Mouse (Mus musculus) CH12.LX (cell line): ENCODE data around the gene Pbp2. TPM values are rescaled to one million over a fixed set of nuclear protein-coding genes. Genes with fewer than 3 reads are reported as not detected.

ENCODE experiments used
- DNase-seq: peaks from one replicate; pipeline ENCODE4 v3.0.0-alpha.2; 2013; ENCODE audit errors: extremely low read depth
- H3K27ac ChIP-seq: 2 replicates; pipeline ENCODE4 v1.5.1; 2012; ENCODE audit warnings: low read depth, mild to moderate bottlenecking, control low read depth, moderate library complexity; ENCODE audit not compliant: insufficient read depth
- H3K27me3 ChIP-seq: replicated peaks from 2 replicates; pipeline ENCODE3; 2012; ENCODE audit warnings: inconsistent platforms
- H3K36me3 ChIP-seq, 2 experiments: replicated peaks in 1 of 2; 2 replicates each; pipeline versions ENCODE3 to v1.6.1; 2012; ENCODE audit warnings: inconsistent platforms in 1 of 2, low read length in 1 of 2, mild to moderate bottlenecking in 1 of 2, mixed read lengths in 1 of 2, moderate library complexity in 1 of 2; ENCODE audit not compliant: control insufficient read depth in 1 of 2, insufficient read depth in 1 of 2
- H3K4me1 ChIP-seq, 2 experiments: 2 replicates each; pipeline ENCODE4 v1.6.1; 2012; ENCODE audit warnings: inconsistent platforms in 1 of 2, moderate library complexity in 1 of 2; ENCODE audit not compliant: insufficient read depth in 2 of 2, control insufficient read depth in 1 of 2
- H3K4me2 ChIP-seq: 2 replicates; pipeline ENCODE4 v1.6.1; 2012; ENCODE audit warnings: low read depth, mild to moderate bottlenecking, control low read depth; ENCODE audit not compliant: poor library complexity, insufficient read depth, severe bottlenecking
- H3K4me3 ChIP-seq, 3 experiments: fragments of 150-350 bp in 1 of 3; sonication (generic) in 1 of 3; replicated peaks in 1 of 3; 2 replicates each; pipeline versions ENCODE3 to v1.5.1; 2011 to 2012; ENCODE audit warnings: low read depth in 2 of 3, low read length in 2 of 3, mild to moderate bottlenecking in 2 of 3, moderate library complexity in 2 of 3, control low read depth in 1 of 3, improper control_type of control experiment in 1 of 3, inconsistent platforms in 1 of 3, mixed read lengths in 1 of 3; ENCODE audit not compliant: poor library complexity in 1 of 3
- H3K79me2 ChIP-seq: replicated peaks from 2 replicates; pipeline ENCODE4 v1.6.1; 2012; ENCODE audit warnings: mild to moderate bottlenecking, moderate library complexity; ENCODE audit not compliant: control insufficient read depth, poor library complexity, insufficient read depth, severe bottlenecking; ENCODE audit errors: extremely low read depth
- H3K9ac ChIP-seq: 2 replicates; pipeline ENCODE4 v1.6.1; 2012; ENCODE audit warnings: low read depth, mild to moderate bottlenecking, control low read depth, moderate library complexity; ENCODE audit not compliant: insufficient read depth
- H3K9me3 ChIP-seq: replicated peaks from 2 replicates; pipeline ENCODE3; 2012; ENCODE audit warnings: low read length, inconsistent platforms, mixed read lengths
- EP300 ChIP-seq: IDR thresholded peaks from 2 replicates; pipeline ENCODE4 v1.6.1; 2011; ENCODE audit warnings: low read length, improper control_type of control experiment
- ETS1 ChIP-seq: conservative IDR thresholded peaks from 2 replicates; pipeline ENCODE4 v1.6.1; 2012; ENCODE audit warnings: low read depth, mild to moderate bottlenecking, inconsistent platforms, low read length, improper control_type of control experiment, moderate library complexity
- GABPA ChIP-seq: IDR thresholded peaks from 2 replicates; pipeline ENCODE4 v1.6.1; 2012; ENCODE audit warnings: low read depth, low read length, improper control_type of control experiment, inconsistent platforms; ENCODE audit not compliant: insufficient replicate concordance
- IRF4 ChIP-seq: IDR thresholded peaks from 2 replicates; pipeline ENCODE4 v1.6.1; 2014; ENCODE audit warnings: low read depth, mild to moderate bottlenecking, inconsistent platforms, low read length, improper control_type of control experiment
- KAT2A ChIP-seq: IDR thresholded peaks from 2 replicates; pipeline ENCODE4 v1.6.1; 2012; ENCODE audit warnings: low read length, improper control_type of control experiment, inconsistent platforms; ENCODE audit not compliant: insufficient replicate concordance
- MAZ ChIP-seq: IDR thresholded peaks from 2 replicates; pipeline ENCODE4 v1.6.1; 2012; ENCODE audit warnings: low read depth, mild to moderate bottlenecking, inconsistent platforms, low read length, improper control_type of control experiment, moderate library complexity
- MEF2A ChIP-seq: IDR thresholded peaks from 2 replicates; pipeline ENCODE4 v1.6.1; 2014; ENCODE audit warnings: low read depth, mild to moderate bottlenecking, inconsistent platforms, low read length, improper control_type of control experiment, borderline replicate concordance
- PAX5 ChIP-seq: IDR thresholded peaks from 2 replicates; pipeline ENCODE4 v1.6.1; 2012; ENCODE audit warnings: low read length, inconsistent platforms, mixed read lengths
- POLR2A ChIP-seq: IDR thresholded peaks from 2 replicates; pipeline ENCODE4 v1.6.1; 2011; ENCODE audit warnings: low read depth, mild to moderate bottlenecking, improper control_type of control experiment, low read length
- TCF12 ChIP-seq: IDR thresholded peaks from 2 replicates; pipeline ENCODE4 v1.6.1; 2014; ENCODE audit warnings: low read depth, mild to moderate bottlenecking, inconsistent platforms, low read length, improper control_type of control experiment
- USF2 ChIP-seq: conservative IDR thresholded peaks from 2 replicates; pipeline ENCODE4 v1.6.1; 2011; ENCODE audit warnings: low read depth, low read length, improper control_type of control experiment
- dilution Hi-C: fragments of 300-500 bp; cut with MboI; formaldehyde crosslinking; loops from 2 replicates; pipeline ENCODE4 v1.14.3; 2020; ENCODE audit warnings: low sequenced_read_pairs; ENCODE audit not compliant: extremely low pct_unique_long_range_greater_than_20kb, extremely low pct_ligation_motif_present
- in situ Hi-C: fragments of 300-500 bp; cut with MboI; formaldehyde crosslinking; loops from 3 replicates; pipeline ENCODE4 v1.14.3; 2019; ENCODE audit warnings: low sequenced_read_pairs, low pct_ligation_motif_present, low pct_unique_long_range_greater_than_20kb, mixed read lengths
- polyA plus RNA-seq: library from polyadenylated mRNA; unstranded; fragments of >175 nt; gene quantifications from 2 replicates; pipeline ENCODE4 v1.2.1, GENCODE M21; 2012; ENCODE audit warnings: low read depth; ENCODE audit not compliant: insufficient read length
- total RNA-seq, 2 experiments: library from RNA; depleted of rRNA; stranded (reverse); fragments of 300-350 nt in 1 of 2; fragments of >200 nt in 1 of 2; gene quantifications; 2 replicates each; pipeline ENCODE4 v1.2.3; 2012 to 2014

Gene Pbp2
- total and polyA plus RNA-seq, 3 experiments, result not detected

GRCm38 (mm10) chr6:135312038-135312437 is 1.8 kb upstream of the Pbp2 start:
- Histone ChIP-seq H3K4me3 (no peak overlapping the region), H3K27ac (no peak overlapping the region), H3K9ac (no peak overlapping the region), H3K27me3 (no peaks in the 10 kb centered on the region), H3K4me2 (no peak overlapping the region), H3K36me3 (no peaks in the 10 kb centered on the region), H3K79me2 (no peaks in the 10 kb centered on the region), H3K9me3 (peaks cover 2% of the 10 kb centered on the region), H3K4me1 (no peaks in the 10 kb centered on the region)
- TF ChIP-seq KAT2A, result no peak
- TF ChIP-seq MEF2A, result no peak
- no peak for TF ChIP-seq POLR2A
- no peak for DNase-seq
- dilution Hi-C loops, result no loop called here
- in situ Hi-C loops, result no loop called here

GRCm38 (mm10) chr6:135304576-135305260 is 5.5 kb downstream of the Pbp2 start:
- no peak overlapping the region for H3K4me2 ChIP-seq
- dilution Hi-C loops, result no loop called here
- peaks cover 8% of the 10 kb centered on the region for H3K27me3 ChIP-seq
- H3K27ac ChIP-seq, result no peak overlapping the region
- H3K9ac ChIP-seq, result no peak overlapping the region
- no peaks in the 10 kb centered on the region for H3K4me1 ChIP-seq
- H3K9me3 ChIP-seq, result peaks cover 2% of the 10 kb centered on the region
- no peak overlapping the region for H3K4me3 ChIP-seq
- no peak for TF ChIP-seq MAZ
- no peak for TF ChIP-seq IRF4
- TF ChIP-seq EP300, result no peak
- TF ChIP-seq PAX5, result no peak
- no peak for TF ChIP-seq USF2
- DNase-seq, result no peak
- no peaks in the 10 kb centered on the region for H3K36me3 ChIP-seq
- in situ Hi-C loops, result no loop called here
- no peaks in the 10 kb centered on the region for H3K79me2 ChIP-seq

- in situ Hi-C loops, result no loop called here
- no peak overlapping the region for H3K4me2 ChIP-seq
- no peak for DNase-seq
- H3K4me3 ChIP-seq, result no peak overlapping the region
- no peaks in the 10 kb centered on the region for H3K4me1 ChIP-seq
- TF ChIP-seq ETS1 (no peak), GABPA (no peak), USF2 (no peak), TCF12 (no peak)
- TF ChIP-seq, all 38 proteins: peak for 0
- Histone ChIP-seq H3K9ac (no peak overlapping the region), H3K9me3 (no peaks in the 10 kb centered on the region), H3K79me2 (no peaks in the 10 kb centered on the region), H3K27me3 (peaks cover 12% of the 10 kb centered on the region), H3K36me3 (no peaks in the 10 kb centered on the region), H3K27ac (no peak overlapping the region)
- dilution Hi-C loops, result no loop called here
Measured at GRCm38 (mm10) chr6:135302421-135303125, 7.6 kb downstream of the Pbp2 start.
